Mouse (Mus musculus): ENCODE data around the gene Itgb5.
A peak's percentile ranks its signal among the peaks of the same experiment; 100 is the strongest.

Gene Itgb5

GRCm38 (mm10) chr16:33942341-33942740 is 112.9 kb downstream of the Itgb5 start:
- no peak for DNase-seq

GRCm38 (mm10) chr16:33943388-33943787 is 113.9 kb downstream of the Itgb5 start:
- DNase-seq: no peak

GRCm38 (mm10) chr16:33944126-33944525 is 114.7 kb downstream of the Itgb5 start:
- no peak for DNase-seq

- no peak for DNase-seq
Measured at GRCm38 (mm10) chr16:33944772-33945171, 115.3 kb downstream of the Itgb5 start.

- no peak for DNase-seq
Measured at GRCm38 (mm10) chr16:33946021-33946420, 116.6 kb downstream of the Itgb5 start.

GRCm38 (mm10) chr16:33947664-33948571 is 118.5 kb downstream of the Itgb5 start:
- DNase-seq: no peak

GRCm38 (mm10) chr16:33950386-33950785 is 120.9 kb downstream of the Itgb5 start:
- DNase-seq: no peak

- peak; percentile 74 for DNase-seq
Measured at GRCm38 (mm10) chr16:33950830-33951229, 121.4 kb downstream of the Itgb5 start.

- no peak for DNase-seq
Measured at GRCm38 (mm10) chr16:33953008-33953407, 123.5 kb downstream of the Itgb5 start.

GRCm38 (mm10) chr16:33954793-33955192 is 125.3 kb downstream of the Itgb5 start:
- no peak for DNase-seq

- DNase-seq: no peak
Measured at GRCm38 (mm10) chr16:33963509-33963908, 134.0 kb downstream of the Itgb5 start.

- DNase-seq: peak; percentile 15
Measured at GRCm38 (mm10) chr16:33965878-33966537, 136.5 kb downstream of the Itgb5 start.

- peak; percentile 93 for DNase-seq
Measured at GRCm38 (mm10) chr16:33966538-33967282, 137.2 kb downstream of the Itgb5 start, which contains the start of gene Umps. Umps (minus strand) TSS chr16:33967038.

- DNase-seq: no peak
Measured at GRCm38 (mm10) chr16:33967283-33967640, 137.8 kb downstream of the Itgb5 start.

GRCm38 (mm10) chr16:33979855-33980254 is 150.4 kb downstream of the Itgb5 start:
- no peak for DNase-seq

GRCm38 (mm10) chr16:33983712-33984111 is 154.2 kb downstream of the Itgb5 start:
- no peak for DNase-seq

- DNase-seq: no peak
Measured at GRCm38 (mm10) chr16:33985372-33985771, 155.9 kb downstream of the Itgb5 start.

GRCm38 (mm10) chr16:33986993-33987392 is 157.5 kb downstream of the Itgb5 start:
- DNase-seq: no peak

GRCm38 (mm10) chr16:33988358-33989012 is 159.0 kb downstream of the Itgb5 start:
- peak; percentile 65 for DNase-seq

- no peak for DNase-seq
Measured at GRCm38 (mm10) chr16:33989106-33989505, 159.6 kb downstream of the Itgb5 start.

GRCm38 (mm10) chr16:33990712-33991111 is 161.2 kb downstream of the Itgb5 start:
- no peak for DNase-seq

GRCm38 (mm10) chr16:33994321-33994720 is 164.9 kb downstream of the Itgb5 start:
- DNase-seq: no peak

- DNase-seq: no peak
Measured at GRCm38 (mm10) chr16:33995496-33995895, 166.0 kb downstream of the Itgb5 start.
